Mouse (Mus musculus): ENCODE results near the gene Rpl7l1.
"Not testable (repeated sequence)": the region's sequence is repeated elsewhere in the genome, so short reads cannot be mapped to it uniquely, and the experiment has no call there.

Rpl7l1 gene

GRCm38 (mm10) chr17:46775070-46775469 is 7.4 kb downstream of the Rpl7l1 start:
- in situ Hi-C loops (cut with MseI, MboI), result no loop called here

- in situ Hi-C loops (cut with MseI, MboI), result no loop called here
Measured at GRCm38 (mm10) chr17:46774131-46774472, 8.4 kb downstream of the Rpl7l1 start.

- in situ Hi-C loops (cut with MseI, MboI), result no loop called here
Measured at GRCm38 (mm10) chr17:46773278-46774130, 9.0 kb downstream of the Rpl7l1 start.

GRCm38 (mm10) chr17:46772404-46773277 is 9.8 kb downstream of the Rpl7l1 start, which contains the start of gene 2310039H08Rik:
Gene 2310039H08Rik (plus strand): TSS chr17:46772635.
- in situ Hi-C loops (cut with MseI, MboI), result no loop called here

- in situ Hi-C loops (cut with MseI, MboI), result no loop called here
Measured at GRCm38 (mm10) chr17:46772038-46772403, 10.5 kb downstream of the Rpl7l1 start.

- in situ Hi-C loops (cut with MseI, MboI), result no loop called here
Measured at GRCm38 (mm10) chr17:46771616-46772015, 10.9 kb downstream of the Rpl7l1 start.

- in situ Hi-C loops (cut with MseI, MboI), result no loop called here
Measured at GRCm38 (mm10) chr17:46771025-46771424, 11.4 kb downstream of the Rpl7l1 start.

GRCm38 (mm10) chr17:46770546-46770945 is 11.9 kb downstream of the Rpl7l1 start:
- in situ Hi-C loops (cut with MseI, MboI), result no loop called here

GRCm38 (mm10) chr17:46767868-46768267 is 14.6 kb downstream of the Rpl7l1 start:
- in situ Hi-C loops (cut with MseI, MboI), result no loop called here

- in situ Hi-C loops (cut with MseI, MboI), result not testable (repeated sequence)
Measured at GRCm38 (mm10) chr17:46764916-46765315, 17.6 kb downstream of the Rpl7l1 start.

GRCm38 (mm10) chr17:46763544-46763943 is 18.9 kb downstream of the Rpl7l1 start, which contains the start of gene Ptcra:
Gene Ptcra (minus strand): TSS chr17:46763712.
- in situ Hi-C loops (cut with MseI, MboI), result no loop called here

- in situ Hi-C loops (cut with MseI, MboI), result no loop called here
Measured at GRCm38 (mm10) chr17:46758753-46759152, 23.7 kb downstream of the Rpl7l1 start.

GRCm38 (mm10) chr17:46751794-46752556 is 30.5 kb downstream of the Rpl7l1 start, which contains the start of gene Cnpy3:
Gene Cnpy3 (minus strand): TSS chr17:46752214.
- in situ Hi-C loops (cut with MseI, MboI), result no loop called here

GRCm38 (mm10) chr17:46751056-46751793 is 31.2 kb downstream of the Rpl7l1 start:
- in situ Hi-C loops (cut with MseI, MboI), result no loop called here

- in situ Hi-C loops (cut with MseI, MboI), result no loop called here
Measured at GRCm38 (mm10) chr17:46750580-46750979, 31.9 kb downstream of the Rpl7l1 start.

GRCm38 (mm10) chr17:46749282-46749681 is 33.2 kb downstream of the Rpl7l1 start:
- in situ Hi-C loops (cut with MseI, MboI), result no loop called here

GRCm38 (mm10) chr17:46747806-46748205 is 34.7 kb downstream of the Rpl7l1 start:
- in situ Hi-C loops (cut with MseI, MboI), result no loop called here

- in situ Hi-C loops (cut with MseI, MboI), result no loop called here
Measured at GRCm38 (mm10) chr17:46747234-46747633, 35.2 kb downstream of the Rpl7l1 start.

- in situ Hi-C loops (cut with MseI, MboI), result no loop called here
Measured at GRCm38 (mm10) chr17:46745506-46745905, 37.0 kb downstream of the Rpl7l1 start.

GRCm38 (mm10) chr17:46742986-46743385 is 39.5 kb downstream of the Rpl7l1 start:
- in situ Hi-C loops (cut with MseI, MboI), result no loop called here

- in situ Hi-C loops (cut with MseI, MboI), result no loop called here
Measured at GRCm38 (mm10) chr17:46741305-46741704, 41.2 kb downstream of the Rpl7l1 start.
